Mouse (Mus musculus) olfactory bulb, adult 2 months (tissue): ENCODE results near the gene Szrd1.

Source experiments
- CTCF ChIP-seq: fragments of 200-500 bp; IDR thresholded peaks from 2 replicates; pipeline ENCODE4 v1.5.1; 2012; ENCODE audit warnings: low read depth, mild to moderate bottlenecking, low read length, moderate library complexity; ENCODE audit not compliant: insufficient read depth
- POLR2A ChIP-seq: fragments of 200-500 bp; IDR thresholded peaks from 2 replicates; pipeline ENCODE4 v1.6.1; 2012; ENCODE audit warnings: mild to moderate bottlenecking, low read depth, low read length, moderate library complexity; ENCODE audit not compliant: insufficient read depth

- TF ChIP-seq POLR2A, result no peak
- no peak for TF ChIP-seq CTCF
Observed at GRCm38 (mm10) chr4:141183932-141184331, 44.4 kb upstream of the Szrd1 start.
